Mouse (Mus musculus) liver, embryonic 11.5 days (tissue): Measurements from ENCODE around the gene Ccdc148. TPM values are rescaled to one million over a fixed set of nuclear protein-coding genes. Genes with fewer than 3 reads are reported as not detected.

Experiments used
- ATAC-seq: fragments of 200-750 bp; cut with Nextera tagmentation; replicated peaks from 2 replicates; pipeline ENCODE4 v1.8.0; 2017; ENCODE audit warnings: moderate number of reproducible peaks, mild to moderate bottlenecking, moderate TSS enrichment, moderate library complexity; ENCODE audit not compliant: low FRiP score
- DNase-seq: peaks from one replicate; pipeline ENCODE4 v3.0.0-alpha.2; 2017; ENCODE audit warnings: low spot score
- H3K27ac ChIP-seq: fragments of 300-500 bp; sonication (generic); 2 replicates; pipeline ENCODE4 v1.5.1; 2014; ENCODE audit warnings: mild to moderate bottlenecking, low read depth, low read length, control low read depth
- H3K27me3 ChIP-seq: fragments of 300-500 bp; sonication (generic); replicated peaks from 2 replicates; pipeline ENCODE4 v1.6.1; 2014; ENCODE audit warnings: low read length, mixed read lengths; ENCODE audit not compliant: control insufficient read depth, insufficient read depth
- H3K36me3 ChIP-seq: fragments of 300-500 bp; sonication (generic); 2 replicates; pipeline ENCODE4 v1.6.1; 2014; ENCODE audit warnings: mild to moderate bottlenecking, low read length, moderate library complexity, mixed read lengths; ENCODE audit not compliant: control insufficient read depth, insufficient read depth
- H3K4me1 ChIP-seq: fragments of 300-500 bp; sonication (generic); replicated peaks from 2 replicates; pipeline ENCODE4 v1.6.1; 2014; ENCODE audit warnings: low read length, mixed read lengths; ENCODE audit not compliant: control insufficient read depth, insufficient read depth
- H3K4me2 ChIP-seq: fragments of 300-500 bp; sonication (generic); 2 replicates; pipeline ENCODE4 v1.6.1; 2014; ENCODE audit warnings: mild to moderate bottlenecking, control low read depth, moderate library complexity
- H3K4me3 ChIP-seq: fragments of 300-500 bp; sonication (generic); 2 replicates; pipeline ENCODE4 v1.5.1; 2014; ENCODE audit warnings: low read depth, low read length, control low read depth
- H3K9ac ChIP-seq: fragments of 300-500 bp; sonication (generic); 2 replicates; pipeline ENCODE4 v1.6.1; 2014; ENCODE audit warnings: low read depth, low read length, control low read depth
- H3K9me3 ChIP-seq: fragments of 300-500 bp; sonication (generic); 2 replicates; pipeline ENCODE4 v1.6.1; 2016; ENCODE audit warnings: low read length, inconsistent platforms, mixed read lengths; ENCODE audit not compliant: control insufficient read depth
- WGBS: fragments of 180-500 bp; shearing (Covaris S2); extraction: QIAGEN DNeasy Blood & Tissue Kit; methylation state at CpG from one replicate; pipeline ENCODE4 v1.1.7; 2014; 5-methylcytosine and 5-hydroxymethylcytosine counted together
- polyA plus RNA-seq: library from polyadenylated mRNA; unstranded; fragments of >200 nt; fragmentation: Nextera tagmentation; extraction: Ambion mirVana; gene quantifications from 2 replicates; pipeline ENCODE4 v1.2.1, GENCODE M21; 2014

The Ccdc148 gene
- polyA plus RNA-seq, 1 experiment from 2014 or later, result 0.32 TPM

DNA sequence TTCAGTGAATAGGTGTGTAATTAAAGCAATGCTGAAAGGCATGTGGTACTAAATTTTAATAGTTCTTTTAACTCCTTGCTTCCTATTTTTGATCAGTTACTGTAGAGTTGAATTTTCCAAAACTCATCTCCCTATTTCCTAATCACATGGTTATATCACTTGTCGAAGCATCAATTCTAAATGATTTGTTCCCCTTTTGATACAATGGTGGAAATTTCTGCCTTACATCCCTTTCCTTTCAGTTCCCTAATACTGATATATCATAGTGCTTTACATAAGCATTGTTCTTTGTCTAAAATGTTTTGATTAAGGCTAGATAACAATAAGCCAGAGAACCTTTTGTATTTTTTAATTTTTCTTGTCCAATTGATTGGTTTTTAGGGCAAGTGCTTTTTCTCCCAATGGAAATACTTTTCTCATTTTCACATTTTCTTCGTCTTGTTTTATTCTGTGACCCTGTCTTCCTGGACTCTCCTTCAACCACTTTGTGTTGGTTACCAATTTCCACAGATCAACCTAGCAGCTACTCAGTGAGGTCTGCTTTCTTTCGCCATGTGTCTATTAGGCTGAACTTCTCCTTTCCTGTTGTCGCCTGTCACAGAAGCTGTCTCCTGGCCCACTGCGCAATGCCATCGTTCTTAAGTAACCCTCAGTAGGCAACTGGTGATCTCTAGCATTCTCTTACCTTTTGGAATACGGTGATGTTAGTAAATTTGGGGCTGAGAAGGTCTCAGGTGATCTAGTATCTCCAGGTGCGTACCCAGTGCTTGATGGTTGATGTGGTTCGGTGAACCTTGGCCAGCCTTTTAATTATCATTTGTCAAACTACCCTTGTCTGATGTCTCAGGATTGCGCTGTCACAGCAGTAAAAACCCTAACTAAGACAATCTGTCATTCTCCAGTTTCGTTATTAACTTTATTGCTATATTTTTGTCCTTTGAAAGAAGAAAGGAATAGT, 23.9 kb upstream of the Ccdc148 start:
- Histone ChIP-seq H3K4me3 (no peak overlapping the region), H3K4me1 (peaks cover 11% of the 10 kb centered on the region), H3K9me3 (no peaks in the 10 kb centered on the region), H3K9ac (no peak overlapping the region), H3K27ac (no peak overlapping the region), H3K4me2 (no peak overlapping the region), H3K36me3 (peaks cover 5% of the 10 kb centered on the region; the same call in 1 of the 2 replicates), H3K27me3 (no peaks in the 10 kb centered on the region)
- DNase-seq (no peak), ATAC-seq (no peak)
- 81% methylated on average over 11 of the region's 11 CpGs for WGBS

DNA sequence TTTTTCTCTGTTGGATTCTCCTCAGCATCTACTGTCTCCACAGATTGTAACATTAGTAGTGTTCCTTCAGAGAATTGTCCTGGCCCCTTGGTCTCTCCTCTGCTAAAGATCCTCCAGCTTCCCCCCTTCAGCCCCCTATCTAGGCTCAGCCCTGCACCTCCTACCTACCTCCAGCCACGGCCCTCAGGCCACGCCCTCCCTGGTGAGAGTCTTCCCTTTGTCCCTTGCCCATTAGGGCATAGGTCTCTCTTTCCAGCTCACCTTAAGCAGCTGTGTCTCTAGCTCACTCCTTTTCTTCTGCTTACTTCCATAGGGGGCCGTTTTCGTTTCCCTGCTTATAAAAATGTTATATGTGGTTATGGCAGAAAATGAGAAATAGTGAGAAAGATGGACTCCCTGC, 23.1 kb upstream of the Ccdc148 start:
- Histone ChIP-seq H3K9me3 (no peaks in the 10 kb centered on the region), H3K4me3 (no peak overlapping the region), H3K27me3 (no peaks in the 10 kb centered on the region), H3K27ac (no peak overlapping the region), H3K4me1 (peaks cover 12% of the 10 kb centered on the region), H3K4me2 (no peak overlapping the region), H3K9ac (no peak overlapping the region), H3K36me3 (peaks cover 5% of the 10 kb centered on the region; the same call in 1 of the 2 replicates)
- WGBS, result 61% methylated on average over 4 of the region's 4 CpGs
- DNase-seq, result no peak
- ATAC-seq, result no peak

DNA sequence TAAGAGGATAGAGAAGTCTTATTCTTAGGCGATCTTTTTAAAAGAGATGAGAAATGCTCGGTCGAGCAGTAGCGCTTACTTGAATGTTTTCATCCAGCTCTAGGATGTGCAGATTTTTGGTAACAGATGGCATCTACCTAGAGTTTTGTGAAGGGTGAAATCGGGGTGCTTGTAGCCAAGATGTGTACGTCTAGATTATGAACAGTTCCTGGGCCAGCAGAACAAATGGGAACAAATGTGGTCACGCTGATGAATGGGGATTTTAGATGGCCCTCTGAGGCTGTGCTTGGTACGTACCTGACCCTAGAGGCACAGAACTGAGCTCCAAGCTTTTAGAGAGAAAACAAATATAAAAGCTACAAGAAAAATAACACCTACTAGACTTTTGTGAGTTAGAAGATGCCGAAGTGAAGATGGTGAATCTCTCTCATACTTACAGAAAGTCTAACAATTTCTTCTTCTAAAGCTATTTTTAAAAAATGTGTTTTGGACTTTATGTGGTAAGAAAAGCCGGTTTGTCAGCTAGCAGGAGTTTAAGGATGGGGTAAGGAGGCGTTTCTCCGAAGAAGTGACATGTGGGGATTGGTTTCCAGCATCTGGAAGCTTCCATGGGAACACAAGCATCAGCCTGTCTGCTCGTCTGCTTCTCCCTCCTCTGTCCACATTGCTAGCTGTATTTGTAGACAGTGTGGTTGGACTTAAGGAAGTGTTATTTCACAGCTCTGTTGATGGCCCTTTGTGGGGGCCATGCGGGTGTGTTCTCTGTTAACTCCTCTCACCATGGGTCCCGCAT, 21.0 kb upstream of the Ccdc148 start:
- H3K9me3 ChIP-seq, result no peaks in the 10 kb centered on the region
- no peak overlapping the region for H3K27ac ChIP-seq
- WGBS, result 84% methylated on average over 15 of the region's 15 CpGs
- H3K4me2 ChIP-seq, result no peak overlapping the region
- DNase-seq (no peak), ATAC-seq (no peak)
- H3K9ac ChIP-seq, result no peak overlapping the region
- H3K27me3 ChIP-seq, result no peaks in the 10 kb centered on the region
- H3K4me3 ChIP-seq, result no peak overlapping the region
- H3K36me3 ChIP-seq, result no peaks in the 10 kb centered on the region
- H3K4me1 ChIP-seq, result peaks cover 12% of the 10 kb centered on the region

DNA sequence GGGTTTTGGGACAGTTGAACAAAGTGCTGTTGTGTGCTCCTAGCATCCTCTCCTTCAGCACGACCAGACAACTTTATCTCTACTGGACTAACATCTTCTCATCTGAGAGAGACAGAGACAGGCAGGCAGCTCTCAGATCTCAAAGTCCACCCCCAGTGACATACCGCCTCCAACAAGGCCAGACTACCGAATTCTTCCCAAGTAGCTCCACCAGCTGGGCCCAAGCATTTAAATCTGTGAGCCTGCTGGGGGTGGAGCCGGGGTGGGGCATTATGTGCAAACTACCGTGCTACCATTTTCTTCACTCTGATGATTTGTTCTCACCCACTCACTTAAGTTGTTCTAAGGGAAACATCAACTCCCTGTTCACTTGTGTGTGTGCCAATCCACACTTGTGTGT, 19.0 kb upstream of the Ccdc148 start:
- WGBS, result 45% methylated on average over 5 of the region's 5 CpGs
- Histone ChIP-seq H3K9me3 (no peaks in the 10 kb centered on the region), H3K9ac (no peak overlapping the region), H3K4me2 (no peak overlapping the region), H3K36me3 (no peaks in the 10 kb centered on the region), H3K4me1 (peaks cover 14% of the 10 kb centered on the region), H3K27me3 (no peaks in the 10 kb centered on the region), H3K4me3 (no peak overlapping the region), H3K27ac (no peak overlapping the region)
- ATAC-seq (no peak), DNase-seq (no peak)

DNA sequence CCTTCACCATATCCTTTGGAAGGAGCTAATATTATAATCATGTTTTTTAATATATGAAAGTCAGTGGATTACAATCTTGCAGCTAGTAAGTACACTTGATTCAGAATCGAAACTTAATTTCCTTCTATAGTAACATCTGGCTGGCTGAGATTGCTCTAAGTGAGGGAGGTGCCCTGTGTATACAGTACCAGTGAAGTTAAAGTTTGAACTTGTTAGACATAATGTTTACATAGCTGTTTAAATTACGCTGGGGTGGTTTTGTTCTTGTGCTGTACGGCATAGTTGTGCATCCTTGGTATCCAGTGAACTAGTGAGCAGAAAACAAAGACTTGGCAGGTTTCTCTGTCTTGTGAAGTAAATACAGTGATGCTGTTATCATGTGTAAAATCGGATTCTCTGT, 18.5 kb upstream of the Ccdc148 start:
- H3K4me3 ChIP-seq, result no peak overlapping the region
- H3K27me3 ChIP-seq, result no peaks in the 10 kb centered on the region
- no peak for ATAC-seq
- no peak overlapping the region for H3K27ac ChIP-seq
- H3K9me3 ChIP-seq, result no peaks in the 10 kb centered on the region
- 68% methylated on average over 4 of the region's 4 CpGs for WGBS
- DNase-seq, result no peak
- H3K36me3 ChIP-seq, result no peaks in the 10 kb centered on the region
- peaks cover 14% of the 10 kb centered on the region for H3K4me1 ChIP-seq
- no peak overlapping the region for H3K4me2 ChIP-seq
- H3K9ac ChIP-seq, result no peak overlapping the region

DNA sequence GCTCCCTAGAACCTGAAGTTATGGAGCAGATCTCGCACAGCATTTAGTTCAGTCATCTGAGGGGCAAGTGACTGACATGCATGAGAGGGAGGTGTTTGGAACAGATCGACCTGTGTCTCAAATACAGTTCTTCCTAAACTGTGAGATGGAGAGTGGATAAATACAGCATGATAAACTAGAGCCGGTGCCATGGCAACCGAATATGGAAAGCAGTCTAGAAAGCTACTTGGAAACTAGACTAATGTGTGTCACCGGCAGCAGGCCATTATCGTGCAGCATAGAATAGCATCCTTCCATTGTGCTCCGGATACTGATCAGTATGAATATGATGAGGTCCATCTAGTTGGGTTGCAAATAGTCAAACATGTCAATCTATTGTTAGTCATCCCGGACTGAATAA, 17.7 kb upstream of the Ccdc148 start:
- Histone ChIP-seq H3K9me3 (no peaks in the 10 kb centered on the region), H3K4me3 (no peak overlapping the region), H3K27ac (no peak overlapping the region), H3K4me2 (no peak overlapping the region), H3K4me1 (peaks cover 14% of the 10 kb centered on the region), H3K27me3 (no peaks in the 10 kb centered on the region), H3K9ac (no peak overlapping the region), H3K36me3 (no peaks in the 10 kb centered on the region)
- 88% methylated on average over 8 of the region's 8 CpGs for WGBS
- ATAC-seq (no peak), DNase-seq (no peak)

DNA sequence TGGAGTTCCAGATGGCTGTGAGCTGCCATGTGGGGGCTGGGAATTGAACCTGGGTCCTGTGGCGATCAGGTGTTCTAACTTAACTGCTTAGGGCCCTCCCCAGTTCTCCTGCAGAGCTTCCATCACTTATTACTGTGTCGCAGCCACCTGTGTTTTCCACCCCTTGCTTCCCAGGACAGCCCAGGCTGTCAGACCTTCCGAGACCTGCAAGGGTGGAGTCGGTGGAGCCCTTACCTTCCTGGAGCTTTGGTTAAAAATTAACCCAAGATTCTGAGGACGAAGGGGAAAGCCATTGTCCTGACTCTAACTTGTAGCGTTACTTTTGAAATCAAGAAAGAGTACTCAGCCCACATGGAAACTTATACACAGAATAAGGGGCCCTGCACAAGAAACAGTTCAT, 15.4 kb upstream of the Ccdc148 start:
- WGBS, result 80% methylated on average over 6 of the region's 6 CpGs
- Histone ChIP-seq H3K27ac (no peak overlapping the region), H3K4me2 (no peak overlapping the region), H3K9ac (no peak overlapping the region), H3K27me3 (no peaks in the 10 kb centered on the region), H3K4me3 (no peak overlapping the region), H3K4me1 (peaks cover 19% of the 10 kb centered on the region), H3K36me3 (no peaks in the 10 kb centered on the region), H3K9me3 (no peaks in the 10 kb centered on the region)
- DNase-seq (no peak), ATAC-seq (no peak)

DNA sequence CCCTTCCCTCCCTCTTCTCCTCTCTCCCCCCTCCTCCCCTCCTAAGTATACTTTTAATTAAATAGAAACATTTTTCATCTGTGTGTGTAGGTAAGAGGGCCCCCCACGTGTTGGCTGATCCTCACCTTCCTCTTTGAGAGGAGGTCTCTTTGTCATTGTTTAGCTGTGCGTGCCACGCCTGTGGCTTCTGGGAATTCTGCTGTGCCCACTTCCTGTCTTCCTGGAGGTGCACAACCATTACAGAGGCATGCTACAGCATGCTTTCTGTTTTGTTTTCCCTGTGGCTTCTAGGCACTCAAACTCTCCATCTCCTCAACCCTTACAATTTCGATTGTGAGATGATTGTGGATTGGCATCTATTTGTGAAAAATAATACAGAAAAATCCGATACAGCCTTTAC, 11.1 kb upstream of the Ccdc148 start:
- Histone ChIP-seq H3K4me2 (peak overlapping the region; percentile 14; the same call in 1 of the 2 replicates), H3K27ac (no peak overlapping the region), H3K4me3 (no peak overlapping the region), H3K9me3 (no peaks in the 10 kb centered on the region), H3K9ac (no peak overlapping the region), H3K4me1 (peaks cover 13% of the 10 kb centered on the region), H3K27me3 (no peaks in the 10 kb centered on the region), H3K36me3 (no peaks in the 10 kb centered on the region)
- WGBS, result 60% methylated on average over 5 of the region's 5 CpGs
- no peak for DNase-seq
- no peak for ATAC-seq
